Mouse (Mus musculus): ENCODE data around the gene Ms4a2. TPM values are rescaled to one million over a fixed set of nuclear protein-coding genes. Genes with fewer than 3 reads are reported as not detected.

Ms4a2 gene
- polyA plus RNA-seq, 1 experiment from 2014 or later, result not detected

- Histone ChIP-seq H3K36me3 (replicated peaks; ENCODE audit: control insufficient read depth, insufficient read depth) (no peaks in the 10 kb centered on the region), H3K4me2 (replicated peaks) (no peak within 1 kb of the TSS), H3K4me1 (replicated peaks; ENCODE audit: control insufficient read depth, insufficient read depth, low read length) (no peaks in the 10 kb centered on the region), H3K27me3 (ENCODE audit: control insufficient read depth, insufficient read depth, low read length) (no peaks in the 10 kb centered on the region), H3K9me3 (ENCODE audit: control insufficient read depth, low read length) (no peaks in the 10 kb centered on the region), H3K4me3 (replicated peaks; ENCODE audit: low read length) (no peak within 1 kb of the TSS), H3K9ac (no peak within 1 kb of the TSS), H3K27ac (no peak within 1 kb of the TSS)
- DNase-seq (ENCODE audit: low spot score) (no peak), ATAC-seq (ENCODE audit: low FRiP score) (no peak)
- WGBS, result 90% methylated on average over 2 of the region's 2 CpGs
These were observed 18.9 kb downstream of the Ms4a2 start, which contains the start of gene Ms4a6d for GRCm38 (mm10) chr19:11604603-11605002. Ms4a6d (minus strand) TSS chr19:11604849.

- Histone ChIP-seq H3K27ac (no peak overlapping the region), H3K36me3 (replicated peaks; ENCODE audit: control insufficient read depth, insufficient read depth) (no peaks in the 10 kb centered on the region), H3K4me2 (replicated peaks) (no peak overlapping the region), H3K4me1 (replicated peaks; ENCODE audit: control insufficient read depth, insufficient read depth, low read length) (no peaks in the 10 kb centered on the region), H3K4me3 (replicated peaks; ENCODE audit: low read length) (no peak overlapping the region), H3K27me3 (ENCODE audit: control insufficient read depth, insufficient read depth, low read length) (no peaks in the 10 kb centered on the region), H3K9ac (no peak overlapping the region), H3K9me3 (ENCODE audit: control insufficient read depth, low read length) (no peaks in the 10 kb centered on the region)
- WGBS, result 89% methylated on average over 2 of the region's 2 CpGs
- DNase-seq (ENCODE audit: low spot score) (peak; percentile 31), ATAC-seq (ENCODE audit: low FRiP score) (no peak)
These were observed 21.5 kb downstream of the Ms4a2 start for GRCm38 (mm10) chr19:11602026-11602425.

GRCm38 (mm10) chr19:11601349-11601748 lies 22.2 kb downstream of the Ms4a2 start:
- no peak overlapping the region for H3K4me2 ChIP-seq (replicated peaks)
- DNase-seq (ENCODE audit: low spot score) (no peak), ATAC-seq (ENCODE audit: low FRiP score) (no peak)
- H3K27ac ChIP-seq, result no peak overlapping the region
- H3K27me3 ChIP-seq (ENCODE audit: control insufficient read depth, insufficient read depth, low read length), result no peaks in the 10 kb centered on the region
- WGBS, result 95% methylated on average over 3 of the region's 3 CpGs
- no peaks in the 10 kb centered on the region for H3K9me3 ChIP-seq (ENCODE audit: control insufficient read depth, low read length)
- H3K36me3 ChIP-seq (replicated peaks; ENCODE audit: control insufficient read depth, insufficient read depth), result no peaks in the 10 kb centered on the region
- H3K9ac ChIP-seq, result no peak overlapping the region
- no peaks in the 10 kb centered on the region for H3K4me1 ChIP-seq (replicated peaks; ENCODE audit: control insufficient read depth, insufficient read depth, low read length)
- H3K4me3 ChIP-seq (replicated peaks; ENCODE audit: low read length), result no peak overlapping the region

DNA sequence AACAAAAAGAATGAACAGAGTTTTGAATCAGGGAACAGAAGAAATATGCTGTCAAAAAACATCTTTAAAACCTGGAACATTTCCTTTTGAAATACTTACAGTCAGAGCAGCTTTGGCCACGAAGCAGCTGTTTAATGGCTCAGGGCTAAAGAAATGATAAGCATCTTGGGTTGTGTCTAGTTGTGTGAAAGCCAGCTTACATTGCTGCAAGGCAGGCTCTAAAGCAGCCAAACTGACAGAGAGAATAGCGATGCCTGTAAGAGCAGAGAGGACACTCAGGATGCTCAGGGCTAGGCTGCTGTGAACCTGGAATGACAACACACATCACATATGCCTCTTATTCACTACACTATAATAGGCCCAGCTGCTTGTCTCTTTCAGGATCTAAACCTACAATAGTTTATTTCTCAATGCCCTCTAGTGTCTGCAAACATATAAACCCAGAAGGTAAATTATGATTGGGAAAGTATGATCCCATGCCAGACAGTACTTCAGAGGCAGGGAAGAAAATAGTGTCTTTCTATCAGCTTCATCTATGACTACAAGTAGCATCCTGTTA lies 33.5 kb downstream of the Ms4a2 start:
- Histone ChIP-seq H3K4me2 (replicated peaks) (no peak overlapping the region), H3K27ac (no peak overlapping the region), H3K27me3 (ENCODE audit: control insufficient read depth, insufficient read depth, low read length) (no peaks in the 10 kb centered on the region), H3K9me3 (ENCODE audit: control insufficient read depth, low read length) (no peaks in the 10 kb centered on the region), H3K4me3 (replicated peaks; ENCODE audit: low read length) (no peak overlapping the region), H3K36me3 (replicated peaks; ENCODE audit: control insufficient read depth, insufficient read depth) (no peaks in the 10 kb centered on the region), H3K9ac (no peak overlapping the region), H3K4me1 (replicated peaks; ENCODE audit: control insufficient read depth, insufficient read depth, low read length) (no peaks in the 10 kb centered on the region)
- DNase-seq (ENCODE audit: low spot score), result no peak
- 77% methylated on average over 2 of the region's 2 CpGs for WGBS
- ATAC-seq (ENCODE audit: low FRiP score), result no peak

DNA sequence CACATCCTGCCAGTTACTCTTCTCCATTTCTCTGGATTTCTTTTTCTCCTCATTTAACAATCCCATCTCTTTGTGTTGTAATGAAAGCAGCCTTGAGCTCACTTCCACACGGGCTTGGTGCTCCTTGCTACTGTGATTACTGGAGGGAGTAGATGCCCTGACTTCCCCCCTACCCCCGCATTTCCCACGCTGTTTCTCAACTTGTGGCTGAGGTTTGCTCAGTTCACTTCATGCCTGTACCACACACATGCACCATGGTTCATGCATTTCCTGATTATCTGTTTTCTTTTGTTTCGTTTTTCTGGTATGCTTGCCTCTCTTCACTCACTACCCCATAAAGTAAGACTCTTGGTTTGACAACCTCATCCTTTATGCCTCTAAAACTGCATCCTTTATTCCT lies 34.3 kb downstream of the Ms4a2 start:
- no peak for ATAC-seq (ENCODE audit: low FRiP score)
- Histone ChIP-seq H3K4me1 (replicated peaks; ENCODE audit: control insufficient read depth, insufficient read depth, low read length) (no peaks in the 10 kb centered on the region), H3K27ac (no peak overlapping the region), H3K27me3 (ENCODE audit: control insufficient read depth, insufficient read depth, low read length) (no peaks in the 10 kb centered on the region), H3K4me2 (replicated peaks) (no peak overlapping the region), H3K9me3 (ENCODE audit: control insufficient read depth, low read length) (no peaks in the 10 kb centered on the region), H3K36me3 (replicated peaks; ENCODE audit: control insufficient read depth, insufficient read depth) (no peaks in the 10 kb centered on the region), H3K4me3 (replicated peaks; ENCODE audit: low read length) (no peak overlapping the region), H3K9ac (no peak overlapping the region)
- DNase-seq (ENCODE audit: low spot score), result no peak
- 76% methylated on average over 4 of the region's 4 CpGs for WGBS

DNA sequence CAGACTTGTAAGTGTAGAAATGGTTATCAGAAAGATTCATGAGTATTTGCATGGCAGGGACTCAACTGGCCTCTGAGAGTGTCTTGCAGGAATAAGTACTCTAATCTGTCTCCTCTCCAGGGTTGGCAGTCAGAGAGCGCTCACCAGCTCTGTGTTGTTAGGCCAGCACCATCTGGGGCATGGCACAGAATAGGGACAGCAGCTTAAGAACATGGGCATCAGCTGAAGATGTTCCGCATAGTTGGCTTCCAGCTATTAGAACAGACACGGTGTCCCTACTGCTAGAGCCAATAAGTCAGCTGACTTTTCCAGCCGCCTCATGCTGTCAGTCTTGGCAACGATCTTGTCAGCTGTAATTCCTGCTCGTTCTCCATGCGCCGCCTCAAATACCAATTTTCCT lies 48.6 kb downstream of the Ms4a2 start:
- no peak overlapping the region for H3K4me3 ChIP-seq (replicated peaks; ENCODE audit: low read length)
- H3K4me1 ChIP-seq (replicated peaks; ENCODE audit: control insufficient read depth, insufficient read depth, low read length), result no peaks in the 10 kb centered on the region
- ATAC-seq (ENCODE audit: low FRiP score), result peak; percentile 66; the same call in 1 of the 2 replicates
- no peaks in the 10 kb centered on the region for H3K36me3 ChIP-seq (replicated peaks; ENCODE audit: control insufficient read depth, insufficient read depth)
- no peaks in the 10 kb centered on the region for H3K27me3 ChIP-seq (ENCODE audit: control insufficient read depth, insufficient read depth, low read length)
- DNase-seq (ENCODE audit: low spot score), result peak; percentile 27
- H3K27ac ChIP-seq, result no peak overlapping the region
- 79% methylated on average over 8 of the region's 8 CpGs for WGBS
- no peak overlapping the region for H3K4me2 ChIP-seq (replicated peaks)
- no peak overlapping the region for H3K9ac ChIP-seq
- H3K9me3 ChIP-seq (ENCODE audit: control insufficient read depth, low read length), result no peaks in the 10 kb centered on the region

Other genes starting within 250 kb of the Ms4a2 start
- gene Ms4a4a, start 248.2 kb downstream of the Ms4a2 start, polyA plus RNA-seq (2014; fragmentation: Nextera tagmentation; extraction: Ambion mirVana), result 1.2 and 1.7 TPM in 2 replicates
- 0.11 TPM in 1 of 2 replicates, not detected in the other for gene Ms4a4c, start 218.9 kb downstream of the Ms4a2 start, polyA plus RNA-seq (2014; fragmentation: Nextera tagmentation; extraction: Ambion mirVana)
- not detected in 2 replicates for gene Ms4a4b, start 180.2 kb downstream of the Ms4a2 start, polyA plus RNA-seq (2014; fragmentation: Nextera tagmentation; extraction: Ambion mirVana)
- gene Ms4a6c, start 154.4 kb downstream of the Ms4a2 start, polyA plus RNA-seq (2014; fragmentation: Nextera tagmentation; extraction: Ambion mirVana), result 1.3 and 2.2 TPM in 2 replicates
- not detected in 2 replicates for gene Gm8369, start 137.8 kb downstream of the Ms4a2 start, polyA plus RNA-seq (2014; fragmentation: Nextera tagmentation; extraction: Ambion mirVana)
- gene Ms4a6b, start 107.2 kb downstream of the Ms4a2 start, polyA plus RNA-seq (2014; fragmentation: Nextera tagmentation; extraction: Ambion mirVana), result 1.4 and 3.3 TPM in 2 replicates
- not detected in 2 replicates for gene Ms4a4d, start 86.9 kb downstream of the Ms4a2 start, polyA plus RNA-seq (2014; fragmentation: Nextera tagmentation; extraction: Ambion mirVana)
- 3.4 and 3.6 TPM in 2 replicates for gene Ms4a6d, start 18.9 kb downstream of the Ms4a2 start, polyA plus RNA-seq (2014; fragmentation: Nextera tagmentation; extraction: Ambion mirVana)
- gene Ms4a3, start 17.1 kb upstream of the Ms4a2 start, polyA plus RNA-seq (2014; fragmentation: Nextera tagmentation; extraction: Ambion mirVana), result not detected in 2 replicates
- gene Oosp2, start 36.8 kb upstream of the Ms4a2 start, polyA plus RNA-seq (2014; fragmentation: Nextera tagmentation; extraction: Ambion mirVana), result not detected in 2 replicates
- gene Oosp1, start 67.4 kb upstream of the Ms4a2 start, polyA plus RNA-seq (2014; fragmentation: Nextera tagmentation; extraction: Ambion mirVana), result not detected in 2 replicates
- gene Oosp3, start 73.3 kb upstream of the Ms4a2 start, polyA plus RNA-seq (2014; fragmentation: Nextera tagmentation; extraction: Ambion mirVana), result not detected in 2 replicates
- not detected in 2 replicates for gene Gif, start 123.8 kb upstream of the Ms4a2 start, polyA plus RNA-seq (2014; fragmentation: Nextera tagmentation; extraction: Ambion mirVana)
- 50.8 and 53.1 TPM in 2 replicates for gene Mrpl16, start 146.7 kb upstream of the Ms4a2 start, polyA plus RNA-seq (2014; fragmentation: Nextera tagmentation; extraction: Ambion mirVana)
- gene Stx3, start 195.7 kb upstream of the Ms4a2 start, polyA plus RNA-seq (2014; fragmentation: Nextera tagmentation; extraction: Ambion mirVana), result 20.3 and 20.6 TPM in 2 replicates
- 0.08 TPM in 1 of 2 replicates, not detected in the other for gene Olfr1417, start 215.5 kb upstream of the Ms4a2 start, polyA plus RNA-seq (2014; fragmentation: Nextera tagmentation; extraction: Ambion mirVana)
- not detected in 2 replicates for gene Olfr1418, start 237.3 kb upstream of the Ms4a2 start, polyA plus RNA-seq (2014; fragmentation: Nextera tagmentation; extraction: Ambion mirVana)